Mouse (Mus musculus): ENCODE measurements at regions not wholly inside any gene's neighbourhood (a gene's known extent, or its start where the extent isn't known, plus 50 kb on each side); places are given as distances from the start of the nearest gene placed in this dataset.

- Histone ChIP-seq H3K4me2 (ENCODE audit: low read length) (peak overlapping the region; percentile 23), H3K4me1 (ENCODE audit: control insufficient read depth, insufficient read depth, low read length) (peaks cover 19% of the 10 kb centered on the region), H3K9me3 (replicated peaks; ENCODE audit: control insufficient read depth, low read length, poor library complexity, severe bottlenecking) (no peaks in the 10 kb centered on the region), H3K36me3 (ENCODE audit: control insufficient read depth, insufficient read depth, low read length) (no peaks in the 10 kb centered on the region), H3K4me3 (ENCODE audit: low read depth, low read length) (no peak overlapping the region), H3K9ac (ENCODE audit: low read depth, low read length) (no peak overlapping the region), H3K27ac (ENCODE audit: low read length) (peak overlapping the region; percentile 62), H3K27me3 (ENCODE audit: control insufficient read depth, insufficient read depth, low read depth, low read length) (no peaks in the 10 kb centered on the region)
- peak; percentile 79 for ATAC-seq
- WGBS = 38% methylated on average over 4 of the region's 4 CpGs
Observed at GRCm38 (mm10) chr3:20985682-20986376, 618.9 kb upstream of the Agtr1b start.

- Histone ChIP-seq H3K9ac (ENCODE audit: low read depth, low read length) (no peak overlapping the region), H3K9me3 (replicated peaks; ENCODE audit: control insufficient read depth, low read length, poor library complexity, severe bottlenecking) (no peaks in the 10 kb centered on the region), H3K27ac (ENCODE audit: low read length) (no peak overlapping the region), H3K4me1 (ENCODE audit: control insufficient read depth, insufficient read depth, low read length) (peaks cover 19% of the 10 kb centered on the region), H3K4me3 (ENCODE audit: low read depth, low read length) (no peak overlapping the region), H3K4me2 (ENCODE audit: low read length) (no peak overlapping the region), H3K27me3 (ENCODE audit: control insufficient read depth, insufficient read depth, low read depth, low read length) (no peaks in the 10 kb centered on the region), H3K36me3 (ENCODE audit: control insufficient read depth, insufficient read depth, low read length) (no peaks in the 10 kb centered on the region)
- ATAC-seq = no peak
- 20% methylated on average over 1 of the region's 1 CpGs for WGBS
Observed at GRCm38 (mm10) chr3:20984146-20984545, 617.2 kb upstream of the Agtr1b start.

- no peak for ATAC-seq
- Histone ChIP-seq H3K4me2 (ENCODE audit: low read length) (no peak overlapping the region), H3K27ac (ENCODE audit: low read length) (no peak overlapping the region), H3K4me1 (ENCODE audit: control insufficient read depth, insufficient read depth, low read length) (no peaks in the 10 kb centered on the region), H3K27me3 (ENCODE audit: control insufficient read depth, insufficient read depth, low read depth, low read length) (no peaks in the 10 kb centered on the region), H3K36me3 (ENCODE audit: control insufficient read depth, insufficient read depth, low read length) (no peaks in the 10 kb centered on the region), H3K9ac (ENCODE audit: low read depth, low read length) (no peak overlapping the region), H3K4me3 (ENCODE audit: low read depth, low read length) (no peak overlapping the region), H3K9me3 (replicated peaks; ENCODE audit: control insufficient read depth, low read length, poor library complexity, severe bottlenecking) (no peaks in the 10 kb centered on the region)
- 84% methylated on average over 1 of the region's 1 CpGs for WGBS
Observed at GRCm38 (mm10) chr3:20973077-20973476, 606.1 kb upstream of the Agtr1b start.
